Mouse (Mus musculus) megakaryocyte, adult 5-6 weeks (primary cell): Measurements from ENCODE around the gene Adssl1. TPM values are rescaled to one million over a fixed set of nuclear protein-coding genes. Genes with fewer than 3 reads are reported as not detected.
A peak's percentile ranks its signal among the peaks of the same experiment; 100 is the strongest.

ENCODE experiments used
- ATAC-seq: 2 replicates; pipeline ENCODE4 v1.8.0; 2016; ENCODE audit warnings: mild to moderate bottlenecking, inconsistent platforms; ENCODE audit not compliant: poor library complexity, severe bottlenecking
- total RNA-seq, 2 experiments: library from RNA; stranded (forward) in 1 of 2; stranded (reverse) in 1 of 2; fragments of 153-499, 151-499 nt in 1 of 2; fragments of 221-1000, 200-1000 nt in 1 of 2; gene quantifications; 2 replicates each; pipeline versions ENCODE4 v1.2.3 to v1.2.4; 2015 to 2017

The Adssl1 gene
- total RNA-seq, 2 experiments from 2014 or later = 72.3 to 82.1 TPM

- no peak for ATAC-seq
Observed at GRCm38 (mm10) chr12:112620354-112621061, 663 bp downstream of the Adssl1 start.

DNA sequence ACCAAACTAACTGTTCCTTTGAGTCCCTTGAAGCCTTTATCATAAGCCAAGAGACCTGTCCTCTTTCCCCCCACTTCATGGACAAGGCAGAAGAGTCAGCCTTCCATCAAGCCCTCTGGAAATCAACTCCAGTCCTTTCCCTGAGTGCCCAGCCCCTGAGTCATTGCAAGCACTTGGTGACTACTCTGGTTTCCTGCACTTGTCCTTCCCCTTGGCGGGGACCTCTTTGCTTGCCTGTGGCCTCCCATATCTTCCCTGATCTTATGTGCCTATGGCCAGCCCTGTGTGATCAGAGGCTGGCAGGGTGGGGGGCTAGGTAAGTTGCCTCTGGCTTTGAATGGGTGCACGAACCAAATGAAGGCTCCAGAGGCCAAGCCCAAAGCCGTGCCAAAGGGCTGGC is 2.1 kb downstream of the Adssl1 start:
- no peak for ATAC-seq

- ATAC-seq = peak; percentile 34
Observed at GRCm38 (mm10) chr12:112623742-112624141, 3.9 kb downstream of the Adssl1 start.

DNA sequence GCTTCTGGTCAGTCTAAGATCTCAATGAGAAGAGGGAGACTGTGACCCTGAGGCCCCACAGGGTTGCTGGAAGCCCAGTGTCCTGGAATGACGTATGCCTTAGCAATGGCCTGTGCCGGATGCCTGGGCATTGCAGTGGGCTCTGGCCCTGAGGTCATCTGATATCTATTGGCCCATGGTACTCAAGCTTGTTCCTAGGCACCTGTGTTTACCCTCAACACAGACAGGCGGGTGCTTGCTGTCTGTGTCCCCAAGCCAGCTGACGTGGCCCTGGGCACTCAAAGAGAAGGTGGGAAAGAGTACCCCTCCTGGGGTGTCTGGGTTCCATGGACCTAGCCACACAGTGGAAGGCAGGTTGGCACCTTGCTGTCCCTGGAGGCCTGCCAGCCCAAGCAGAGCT is 5.9 kb downstream of the Adssl1 start:
- no peak for ATAC-seq

DNA sequence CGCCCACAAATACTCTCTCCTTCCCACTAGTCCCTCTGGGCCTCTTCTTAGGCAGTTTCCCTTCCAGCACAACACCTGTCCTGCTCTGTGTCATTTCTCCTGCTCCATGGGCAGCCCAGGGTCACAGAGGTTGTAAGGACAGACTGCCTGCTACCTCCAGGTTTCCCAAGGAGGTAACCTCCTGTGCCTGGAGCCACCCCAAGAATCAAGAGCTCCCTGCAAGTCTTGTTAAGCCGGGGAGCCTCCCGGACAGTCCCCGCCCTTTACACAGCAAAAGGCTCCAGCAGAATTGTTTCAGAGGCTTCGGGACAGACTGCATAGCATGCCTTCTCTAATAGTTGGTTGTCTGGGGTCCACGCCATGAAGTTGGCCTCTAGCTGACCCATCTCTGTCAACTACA is 6.6 kb downstream of the Adssl1 start:
- ATAC-seq = no peak

- ATAC-seq = no peak
Observed at GRCm38 (mm10) chr12:112627097-112627881, 7.4 kb downstream of the Adssl1 start.

GRCm38 (mm10) chr12:112628197-112628596 is 8.4 kb downstream of the Adssl1 start:
- ATAC-seq = no peak

GRCm38 (mm10) chr12:112628928-112629721 is 9.3 kb downstream of the Adssl1 start:
- ATAC-seq = peak; percentile 71

DNA sequence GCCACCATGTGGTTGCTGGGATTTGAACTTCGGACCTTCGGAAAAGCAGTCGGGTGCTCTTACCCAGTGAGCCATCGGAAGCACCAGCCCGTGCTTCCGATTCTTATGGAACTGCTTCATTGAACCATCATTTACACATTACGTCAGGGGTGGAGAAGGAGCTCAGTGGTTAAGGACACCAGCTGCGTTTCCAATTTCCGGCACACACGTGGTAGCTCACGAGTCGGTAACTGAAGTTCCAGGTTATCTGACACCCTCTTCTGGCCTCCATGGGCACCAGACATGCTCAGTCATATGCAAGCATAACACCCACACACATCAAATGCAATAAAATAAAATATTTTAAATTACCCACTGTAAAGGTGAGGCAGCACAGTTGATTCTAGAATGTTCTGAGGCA is 10.2 kb downstream of the Adssl1 start:
- no peak for ATAC-seq

- ATAC-seq = no peak
Observed at GRCm38 (mm10) chr12:112630796-112631195, 11.0 kb downstream of the Adssl1 start.

GRCm38 (mm10) chr12:112631472-112631871 is 11.6 kb downstream of the Adssl1 start:
- ATAC-seq = no peak

- no peak for ATAC-seq
Observed at GRCm38 (mm10) chr12:112632084-112632777, 12.4 kb downstream of the Adssl1 start.

GRCm38 (mm10) chr12:112632907-112633306 is 13.1 kb downstream of the Adssl1 start:
- peak; percentile 49 for ATAC-seq

DNA sequence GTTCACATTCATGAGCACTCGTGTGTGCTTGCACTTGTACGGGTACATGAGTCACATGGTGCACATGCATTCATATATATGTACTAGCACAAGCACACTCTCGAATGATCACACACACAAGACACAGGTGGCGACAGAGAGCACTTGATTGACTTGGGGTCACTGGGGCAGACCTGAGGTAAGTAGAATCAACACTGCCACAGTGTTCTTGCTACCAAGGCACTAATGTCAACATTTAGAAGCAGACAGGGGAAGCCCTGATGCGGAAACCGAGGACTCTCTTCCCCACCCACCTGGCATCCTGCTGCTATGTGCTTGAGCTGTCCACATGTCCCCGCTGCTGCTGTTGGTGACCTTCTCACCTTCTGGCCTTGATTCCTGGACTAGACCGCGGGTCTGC is 13.8 kb downstream of the Adssl1 start:
- no peak for ATAC-seq

- ATAC-seq = no peak
Observed at GRCm38 (mm10) chr12:112639526-112639925, 19.7 kb downstream of the Adssl1 start.

DNA sequence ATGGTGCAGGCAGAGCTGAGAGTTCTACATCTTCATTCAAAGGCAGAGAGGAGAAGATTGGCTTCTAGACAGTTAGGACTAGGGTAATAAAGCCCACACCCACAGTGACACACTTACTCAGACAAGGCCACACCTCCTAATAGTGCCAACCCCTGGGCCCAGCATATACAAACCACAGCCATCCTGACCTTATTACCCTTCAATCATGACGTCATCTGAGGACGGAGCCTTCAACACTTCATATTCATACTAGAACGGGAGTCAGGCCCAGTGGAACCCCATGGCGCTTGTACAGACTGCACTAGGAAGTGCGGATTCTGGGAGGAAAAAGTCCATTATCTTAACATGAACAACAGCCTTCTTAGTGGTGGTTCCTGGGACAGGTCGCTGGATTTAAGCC is 23.3 kb downstream of the Adssl1 start:
- ATAC-seq = no peak

GRCm38 (mm10) chr12:112644180-112644854 is 24.5 kb downstream of the Adssl1 start, which contains the start of gene Siva1:
Gene Siva1, plus strand, starts transcription at chr12:112644679.
- ATAC-seq = peak; percentile 85

GRCm38 (mm10) chr12:112644855-112645506 is 25.1 kb downstream of the Adssl1 start:
- ATAC-seq = peak; percentile 30; the same call in 1 of the 2 replicates

DNA sequence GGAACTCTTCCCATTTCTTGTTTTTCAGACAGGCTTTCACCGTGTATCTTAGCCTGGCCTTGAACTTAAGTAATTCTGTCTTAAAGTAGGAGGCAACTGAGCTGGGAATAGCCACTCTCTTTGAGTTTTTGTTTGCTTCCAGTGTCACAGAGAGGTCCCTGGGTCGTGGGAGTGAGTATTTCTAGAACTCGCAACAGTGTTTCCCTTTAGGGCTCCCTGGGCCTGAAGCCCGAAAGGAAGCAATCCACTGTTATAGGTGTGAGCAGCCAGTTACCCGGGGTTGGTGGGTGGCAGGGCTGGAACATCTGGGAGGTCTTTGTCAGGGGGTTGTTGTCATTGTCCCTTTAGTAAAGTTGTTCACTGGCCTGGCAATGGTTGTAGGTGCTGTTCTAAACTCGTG is 26.3 kb downstream of the Adssl1 start:
- ATAC-seq = no peak

DNA sequence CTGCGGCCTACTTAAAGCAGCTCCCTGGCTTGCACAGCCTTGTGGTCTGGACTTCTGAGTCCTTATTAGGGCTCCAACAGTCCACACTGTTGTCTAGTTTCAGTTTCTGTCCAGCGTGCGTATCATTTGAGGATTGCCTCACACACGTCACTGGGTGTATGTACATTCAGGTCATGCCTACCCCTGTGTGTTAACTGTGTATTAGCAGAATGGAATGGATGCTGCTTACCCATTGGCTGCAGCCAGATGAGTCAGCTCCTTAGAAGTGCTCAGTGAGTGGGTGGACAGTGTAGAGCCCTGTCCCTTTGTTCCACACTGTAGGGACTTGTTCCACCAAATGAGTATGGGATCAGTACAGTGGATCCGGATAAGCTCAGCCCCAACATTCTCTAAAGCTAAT is 28.2 kb downstream of the Adssl1 start:
- ATAC-seq = peak; percentile 22
